Mouse (Mus musculus) midbrain, postnatal 0 days (tissue): ENCODE results near the gene Slc2a12. TPM values are rescaled to one million over a fixed set of nuclear protein-coding genes. Genes with fewer than 3 reads are reported as not detected.

Experiments used
- ATAC-seq: fragments of 200-750 bp; cut with Nextera tagmentation; 2 replicates; pipeline ENCODE4 v1.8.0; 2017; ENCODE audit warnings: moderate number of reproducible peaks, mild to moderate bottlenecking, moderate TSS enrichment, moderate library complexity; ENCODE audit not compliant: low FRiP score
- DNase-seq: peaks from one replicate; pipeline ENCODE4 v3.0.0-alpha.2; 2015; ENCODE audit warnings: low spot score
- H3K27ac ChIP-seq: fragments of 300-500 bp; sonication (generic); 2 replicates; pipeline ENCODE4 v1.5.1; 2014; ENCODE audit warnings: low read depth, mild to moderate bottlenecking, low read length, mixed read lengths
- H3K27me3 ChIP-seq: fragments of 300-500 bp; sonication (generic); 2 replicates; pipeline ENCODE4 v1.6.1; 2014; ENCODE audit warnings: low read length, control low read depth, mixed read lengths; ENCODE audit not compliant: insufficient read depth
- H3K36me3 ChIP-seq: fragments of 300-500 bp; sonication (generic); 2 replicates; pipeline ENCODE4 v1.6.1; 2014; ENCODE audit warnings: low read length, control low read depth, mixed read lengths; ENCODE audit not compliant: insufficient read depth
- H3K4me1 ChIP-seq: fragments of 300-500 bp; sonication (generic); 2 replicates; pipeline ENCODE4 v1.6.1; 2014; ENCODE audit warnings: mild to moderate bottlenecking, control low read depth, antibody characterized with exemption, low read length, mixed read lengths; ENCODE audit not compliant: insufficient read depth
- H3K4me2 ChIP-seq: fragments of 300-500 bp; sonication (generic); 2 replicates; pipeline ENCODE4 v1.6.1; 2014; ENCODE audit warnings: low read depth, mild to moderate bottlenecking, low read length, mixed read lengths; ENCODE audit not compliant: poor library complexity, severe bottlenecking
- H3K4me3 ChIP-seq: fragments of 300-500 bp; sonication (generic); 2 replicates; pipeline ENCODE4 v1.5.1; 2014; ENCODE audit warnings: low read depth, mild to moderate bottlenecking, low read length, moderate library complexity
- H3K9ac ChIP-seq: fragments of 300-500 bp; sonication (generic); replicated peaks from 2 replicates; pipeline ENCODE4 v1.6.1; 2014; ENCODE audit warnings: mild to moderate bottlenecking, low read length, moderate library complexity, mixed read lengths; ENCODE audit not compliant: poor library complexity, severe bottlenecking
- H3K9me3 ChIP-seq: fragments of 300-500 bp; sonication (generic); 2 replicates; pipeline ENCODE4 v1.6.1; 2016; ENCODE audit warnings: low read length, control low read depth
- CTCF ChIP-seq: IDR thresholded peaks from 2 replicates; pipeline ENCODE4 v1.5.1; 2016; ENCODE audit warnings: antibody characterized with exemption, mild to moderate bottlenecking
- WGBS: fragments of 180-500 bp; shearing (Covaris S2); extraction: QIAGEN DNeasy Blood & Tissue Kit; methylation state at CpG from one replicate; pipeline ENCODE4 v1.1.7; 2014; 5-methylcytosine and 5-hydroxymethylcytosine counted together
- polyA plus RNA-seq: library from polyadenylated mRNA; unstranded; fragments of >200 nt; fragmentation: Nextera tagmentation; extraction: Ambion mirVana; gene quantifications from 2 replicates; pipeline ENCODE4 v1.2.1, GENCODE M21; 2015
- total RNA-seq: library from RNA; depleted of rRNA; stranded (reverse); fragments of >200 nt; gene quantifications from 2 replicates; pipeline ENCODE4 v1.2.3, GENCODE M21; 2014

Gene Slc2a12
- total and polyA plus RNA-seq, 2 experiments from 2014 or later = 5.8 to 7.8 TPM

- Histone ChIP-seq H3K4me2 (no peak overlapping the region), H3K9me3 (no peaks in the 10 kb centered on the region), H3K4me1 (no peaks in the 10 kb centered on the region; the same call in 1 of the 2 replicates), H3K36me3 (no peaks in the 10 kb centered on the region), H3K27me3 (no peaks in the 10 kb centered on the region), H3K4me3 (no peak overlapping the region), H3K27ac (no peak overlapping the region), H3K9ac (no peak overlapping the region)
- ATAC-seq = no peak
- DNase-seq = no peak
- WGBS = 49% methylated on average over 6 of the region's 6 CpGs
- no peak for TF ChIP-seq CTCF
Observed at GRCm38 (mm10) chr10:22653820-22654219, 9.0 kb downstream of the Slc2a12 start.

GRCm38 (mm10) chr10:22658534-22659385, 13.9 kb downstream of the Slc2a12 start:
- Histone ChIP-seq H3K4me2 (peak overlapping the region; percentile 15), H3K27ac (no peak overlapping the region), H3K4me3 (no peak overlapping the region), H3K4me1 (no peaks in the 10 kb centered on the region; the same call in 1 of the 2 replicates), H3K9me3 (no peaks in the 10 kb centered on the region), H3K9ac (no peak overlapping the region), H3K27me3 (no peaks in the 10 kb centered on the region), H3K36me3 (no peaks in the 10 kb centered on the region)
- peak; percentile 73 for ATAC-seq
- WGBS = 14% methylated on average over 23 of the region's 23 CpGs
- DNase-seq = peak; percentile 83
- no peak for TF ChIP-seq CTCF

GRCm38 (mm10) chr10:22659386-22659725, 14.5 kb downstream of the Slc2a12 start:
- H3K36me3 ChIP-seq = no peaks in the 10 kb centered on the region
- no peak overlapping the region for H3K27ac ChIP-seq
- no peak overlapping the region for H3K9ac ChIP-seq
- no peaks in the 10 kb centered on the region for H3K27me3 ChIP-seq
- TF ChIP-seq CTCF = no peak
- H3K4me1 ChIP-seq = no peaks in the 10 kb centered on the region; the same call in 1 of the 2 replicates
- ATAC-seq (no peak), DNase-seq (no peak)
- H3K9me3 ChIP-seq = no peaks in the 10 kb centered on the region
- H3K4me3 ChIP-seq = no peak overlapping the region
- no peak overlapping the region for H3K4me2 ChIP-seq
- WGBS = 68% methylated on average over 10 of the region's 10 CpGs

GRCm38 (mm10) chr10:22660286-22661000, 15.6 kb downstream of the Slc2a12 start:
- H3K27ac ChIP-seq = no peak overlapping the region
- 94% methylated on average over 5 of the region's 5 CpGs for WGBS
- DNase-seq (no peak), ATAC-seq (no peak)
- no peaks in the 10 kb centered on the region; the same call in 1 of the 2 replicates for H3K4me1 ChIP-seq
- H3K36me3 ChIP-seq = no peaks in the 10 kb centered on the region
- no peak overlapping the region for H3K4me2 ChIP-seq
- no peak overlapping the region for H3K9ac ChIP-seq
- no peak overlapping the region for H3K4me3 ChIP-seq
- no peak for TF ChIP-seq CTCF
- no peaks in the 10 kb centered on the region for H3K27me3 ChIP-seq
- H3K9me3 ChIP-seq = no peaks in the 10 kb centered on the region

GRCm38 (mm10) chr10:22668509-22668908, 23.7 kb downstream of the Slc2a12 start:
- ATAC-seq = no peak
- no peaks in the 10 kb centered on the region for H3K27me3 ChIP-seq
- DNase-seq = no peak
- H3K4me2 ChIP-seq = no peak overlapping the region
- H3K27ac ChIP-seq = no peak overlapping the region
- no peaks in the 10 kb centered on the region for H3K36me3 ChIP-seq
- H3K9me3 ChIP-seq = no peaks in the 10 kb centered on the region
- TF ChIP-seq CTCF = no peak
- WGBS = 94% methylated on average over 13 of the region's 13 CpGs
- H3K9ac ChIP-seq = no peak overlapping the region
- H3K4me1 ChIP-seq = no peaks in the 10 kb centered on the region
- H3K4me3 ChIP-seq = no peak overlapping the region

- DNase-seq (no peak), ATAC-seq (no peak)
- Histone ChIP-seq H3K27me3 (no peaks in the 10 kb centered on the region), H3K4me1 (no peaks in the 10 kb centered on the region), H3K4me3 (no peak overlapping the region), H3K36me3 (no peaks in the 10 kb centered on the region), H3K4me2 (no peak overlapping the region), H3K27ac (no peak overlapping the region), H3K9ac (no peak overlapping the region), H3K9me3 (no peaks in the 10 kb centered on the region)
- no peak for TF ChIP-seq CTCF
- 94% methylated on average over 8 of the region's 8 CpGs for WGBS
Observed at GRCm38 (mm10) chr10:22674176-22674575, 29.4 kb downstream of the Slc2a12 start.
